24 mouse cellular contexts compared by ENCODE assay signal in genomic region chr6:145147716-145148115, GRCm38 (mm10).
"Had no signal": no experiment of that assay in that cellular context is flagged by ENCODE, and none has a peak within 500 bp of the region (broad histone marks: within the 10 kb centered on the region; RNA-seq: fewer than 3 reads in every experiment).

No protein-coding gene starts in this region.

- H3K9ac ChIP-seq: heart, embryonic 13.5 days; heart, embryonic 15.5 days; hindbrain, embryonic 13.5 days; hindbrain, embryonic 15.5 days; limb, embryonic 13.5 days; limb, embryonic 15.5 days; liver, embryonic 12.5 days; liver, embryonic 14.5 days had no signal

- H3K27me3 ChIP-seq: heart, embryonic 13.5 days; heart, embryonic 15.5 days; hindbrain, embryonic 13.5 days; limb, embryonic 13.5 days; limb, embryonic 15.5 days; liver, embryonic 12.5 days had no signal

- H3K9me3 ChIP-seq: heart, embryonic 10.5 days; heart, embryonic 13.5 days; heart, embryonic 15.5 days; hindbrain, embryonic 13.5 days; hindbrain, embryonic 15.5 days; limb, embryonic 13.5 days; limb, embryonic 15.5 days; liver, embryonic 12.5 days had no signal

- H3K4me1 ChIP-seq: hindbrain, embryonic 15.5 days had no signal

- H3K27ac ChIP-seq: heart, embryonic 10.5 days; heart, embryonic 13.5 days; heart, embryonic 15.5 days; hindbrain, embryonic 13.5 days; hindbrain, embryonic 15.5 days; hindbrain, postnatal 0 days; layer of hippocampus, adult 2 months; left cerebral cortex, adult 2 months; limb, embryonic 13.5 days; limb, embryonic 15.5 days; liver, embryonic 12.5 days; liver, embryonic 14.5 days had no signal

- DNase-seq: gastrocnemius, postnatal 14 days; gastrocnemius, postnatal 36 days; heart, adult 18-20 months; heart, postnatal 10 days; heart, postnatal 36 days; kidney, adult 11 months; kidney, adult 8-10 months; kidney, postnatal 10 days; kidney, postnatal 25 days; kidney, postnatal 4 days; left cerebral cortex, postnatal 4 days had no signal

- H3K4me3 ChIP-seq: heart, embryonic 10.5 days; heart, embryonic 13.5 days; heart, embryonic 15.5 days; hindbrain, embryonic 13.5 days; hindbrain, embryonic 15.5 days; layer of hippocampus, adult 2 months; left cerebral cortex, adult 2 months; limb, embryonic 13.5 days; limb, embryonic 15.5 days; liver, embryonic 12.5 days had no signal

- ATAC-seq: hindbrain, postnatal 0 days; intestine, embryonic 16.5 days; liver, embryonic 12.5 days had no signal

- H3K4me2 ChIP-seq: heart, embryonic 13.5 days; heart, embryonic 15.5 days; hindbrain, embryonic 13.5 days; hindbrain, embryonic 15.5 days; limb, embryonic 13.5 days; limb, embryonic 15.5 days; liver, embryonic 12.5 days had no signal

- H3K36me3 ChIP-seq: heart, embryonic 10.5 days; heart, embryonic 13.5 days; heart, embryonic 15.5 days; hindbrain, embryonic 13.5 days; hindbrain, embryonic 15.5 days; limb, embryonic 13.5 days; limb, embryonic 15.5 days; liver, embryonic 12.5 days had no signal
